In genomic region chr9:59578505-59578867, GRCm38 (mm10) we compare ENCODE assay signal across 9 mouse cellular contexts. TPM values are rescaled to one million over a fixed set of nuclear protein-coding genes. Genes with fewer than 3 reads are reported as not detected.
DNase-seq lines count a peak whose midpoint lies in the region; ATAC-seq and TF ChIP-seq lines count a peak whose summit lies in the region.
"Had no signal": no experiment of that assay in that cellular context is flagged by ENCODE, and none has a peak within 500 bp of the region (broad histone marks: within the 10 kb centered on the region; RNA-seq: fewer than 3 reads in every experiment).

No protein-coding gene starts in this region.

- H3K79me2 ChIP-seq in myocyte (ENCODE audit: control insufficient read depth, insufficient read depth): no peaks in the 10 kb centered on the region

- TF ChIP-seq CTCF in layer of hippocampus, adult 2 months (conservative IDR thresholded peaks at IDR 0.05): no peak

- H3K36me3 ChIP-seq in embryonic facial prominence, embryonic 13.5 days: no peaks in the 10 kb centered on the region
- H3K36me3 ChIP-seq in intestine, embryonic 14.5 days (ENCODE audit: control insufficient read depth, insufficient read depth, low read length): no peaks in the 10 kb centered on the region
- H3K36me3 ChIP-seq in myocyte (ENCODE audit: control insufficient read depth, insufficient read depth): no peaks in the 10 kb centered on the region

- ATAC-seq in embryonic facial prominence, embryonic 13.5 days (ENCODE audit: insufficient number of reproducible peaks, insufficient read depth, low FRiP score, low TSS enrichment, low read depth): peak; percentile 16
- peak; percentile 63; the same call in 1 of the 2 replicates for ATAC-seq in intestine, embryonic 14.5 days (replicated peaks; ENCODE audit: low FRiP score, low TSS enrichment, low read depth)

- peak overlapping the region; percentile 61 for H3K4me3 ChIP-seq in layer of hippocampus, adult 2 months
- peak overlapping the region; percentile 48 for H3K4me3 ChIP-seq in embryonic facial prominence, embryonic 13.5 days
- peak overlapping the region; percentile 22 for H3K4me3 ChIP-seq in intestine, embryonic 14.5 days (ENCODE audit: low read depth, low read length)
- H3K4me3 ChIP-seq in myocyte: no peak overlapping the region

- peaks cover 12% of the 10 kb centered on the region for H3K4me1 ChIP-seq in embryonic facial prominence, embryonic 13.5 days
- H3K4me1 ChIP-seq in intestine, embryonic 14.5 days (replicated peaks; ENCODE audit: control insufficient read depth, insufficient read depth, low read length): no peaks in the 10 kb centered on the region

- under 1% methylated on average over 20 of the region's 20 CpGs for WGBS in embryonic facial prominence, embryonic 13.5 days
- under 1% methylated on average over 19 of the region's 20 CpGs for WGBS in intestine, embryonic 14.5 days

- no peak for TF ChIP-seq POLR2A in myocyte (IDR thresholded peaks at IDR 0.05; ENCODE audit: insufficient read length, low read depth)

- H3K9ac ChIP-seq in embryonic facial prominence, embryonic 13.5 days: no peak overlapping the region
- no peak overlapping the region for H3K9ac ChIP-seq in intestine, embryonic 14.5 days (ENCODE audit: low read length)

- H3K27me3 ChIP-seq in embryonic facial prominence, embryonic 13.5 days: peaks cover 38% of the 10 kb centered on the region
- H3K27me3 ChIP-seq in intestine, embryonic 14.5 days (replicated peaks; ENCODE audit: control insufficient read depth, insufficient read depth, low read length): peaks cover 14% of the 10 kb centered on the region; the same call in 1 of the 2 replicates
- H3K27me3 ChIP-seq in myocyte (ENCODE audit: control insufficient read depth, insufficient read depth, insufficient read length): peaks cover 6% of the 10 kb centered on the region

- peak overlapping the region; percentile 80 for H3K27ac ChIP-seq in layer of hippocampus, adult 2 months
- no peak overlapping the region for H3K27ac ChIP-seq in embryonic facial prominence, embryonic 13.5 days
- no peak overlapping the region for H3K27ac ChIP-seq in intestine, embryonic 14.5 days (ENCODE audit: low read depth)
- H3K27ac ChIP-seq: macrophage had no signal

- DNase-seq in layer of hippocampus, adult 2 months (ENCODE audit: low spot score in 2 of 2): no peak
- DNase-seq in layer of hippocampus, adult 9-11 months: no peak
- DNase-seq in intestine, embryonic 14.5 days (ENCODE audit: low spot score): no peak
- DNase-seq in cerebellum, adult 9-10 months: no peak
- DNase-seq in gastrocnemius, adult 18-20 months (ENCODE audit: low spot score): no peak
- DNase-seq in natural killer cell, adult 2 months (ENCODE audit: low spot score in 2 of 2): no peak

- peak overlapping the region; percentile 73 for H3K4me2 ChIP-seq in embryonic facial prominence, embryonic 13.5 days
- peak overlapping the region; percentile 52 for H3K4me2 ChIP-seq in intestine, embryonic 14.5 days (ENCODE audit: low read length)
- peak overlapping the region; percentile 18 for H3K4me2 ChIP-seq in myocyte (ENCODE audit: low read depth)

- no peak overlapping the region for H3ac ChIP-seq in myocyte (ENCODE audit: control insufficient read depth, insufficient read length)

- H3K9me3 ChIP-seq in embryonic facial prominence, embryonic 13.5 days: no peaks in the 10 kb centered on the region
- H3K9me3 ChIP-seq in intestine, embryonic 14.5 days (ENCODE audit: control insufficient read depth, low read length): no peaks in the 10 kb centered on the region

TF ChIP-seq in myocyte, 11 proteins besides CTCF, POLR2A, EP300 and RAD21:
- TF ChIP-seq SRF (IDR thresholded peaks at IDR 0.05; ENCODE audit: control insufficient read depth, insufficient read length, low read depth): no peak
- no peak for TF ChIP-seq E2F4 (IDR thresholded peaks at IDR 0.05; ENCODE audit: insufficient read depth)
- no peak for TF ChIP-seq TCF12 (IDR thresholded peaks at IDR 0.05; ENCODE audit: insufficient read depth, poor library complexity, severe bottlenecking)
- TF ChIP-seq MYOD1 (IDR thresholded peaks at IDR 0.05; ENCODE audit: control insufficient read depth in 1 of 3, insufficient read length in 2 of 3, low read depth in 2 of 3): no peak
- no peak for TF ChIP-seq CEBPB (IDR thresholded peaks at IDR 0.05; ENCODE audit: insufficient read depth, poor library complexity, severe bottlenecking)
- no peak for TF ChIP-seq TCF3 (IDR thresholded peaks at IDR 0.05; ENCODE audit: insufficient read length, low read depth)
- no peak for TF ChIP-seq MYOG (IDR thresholded peaks at IDR 0.05; ENCODE audit: control insufficient read depth in 1 of 3, insufficient read depth in 1 of 3, insufficient read length in 2 of 3, low read depth in 2 of 3)

RNA-seq across cellular contexts. Expression of gene Celf6, which starts 0.8 kb away (rescaled TPM):
- total RNA-seq in layer of hippocampus, adult 2 months (2021): 10 to 100 TPM; 25.2 to 30.4 TPM
- 0.44 and 1.0 TPM in 2 replicates for polyA plus RNA-seq in embryonic facial prominence, embryonic 13.5 days (2015; fragmentation: Nextera tagmentation; extraction: Ambion mirVana)
- polyA plus RNA-seq in intestine, embryonic 14.5 days (2014; fragmentation: Nextera tagmentation; extraction: Ambion mirVana): 3.3 and 4.3 TPM in 2 replicates
- polyA plus RNA-seq in myocyte (2012; fragmentation: generic; extraction: Trizol): not detected
- not detected for total RNA-seq in gastrocnemius, adult 18-20 months (2021)
- polyA plus RNA-seq: macrophage had no signal

RNA-seq across cellular contexts. Expression of gene Parp6, which starts 38.6 kb away (rescaled TPM):
- 100 to 1,000 TPM; 129 to 132 TPM for total RNA-seq in layer of hippocampus, adult 2 months (2021)
- 36.3 and 42.5 TPM in 2 replicates for polyA plus RNA-seq in embryonic facial prominence, embryonic 13.5 days (2015; fragmentation: Nextera tagmentation; extraction: Ambion mirVana)
- polyA plus RNA-seq in intestine, embryonic 14.5 days (2014; fragmentation: Nextera tagmentation; extraction: Ambion mirVana): 35.3 and 36.9 TPM in 2 replicates
- polyA plus RNA-seq in myocyte (2012; fragmentation: generic; extraction: Trizol): 11.4 TPM
- total RNA-seq in gastrocnemius, adult 18-20 months (2021): 10 to 100 TPM; 24.2 to 24.7 TPM

RNA-seq across cellular contexts. Expression of gene Tmem202, which starts 38.8 kb away (rescaled TPM):
- total RNA-seq in layer of hippocampus, adult 2 months (2021): 1 to 10 TPM; 2.4 to 2.8 TPM
- polyA plus RNA-seq in embryonic facial prominence, embryonic 13.5 days (2015; fragmentation: Nextera tagmentation; extraction: Ambion mirVana): not detected in 2 replicates
- polyA plus RNA-seq in intestine, embryonic 14.5 days (2014; fragmentation: Nextera tagmentation; extraction: Ambion mirVana): not detected in 2 replicates
- polyA plus RNA-seq in myocyte (2012; fragmentation: generic; extraction: Trizol): 1.2 TPM
- total RNA-seq in gastrocnemius, adult 18-20 months (2021): under 1 TPM; 0.62 to 1.00 TPM

RNA-seq across cellular contexts. Expression of gene Hexa, which starts 39.1 kb away (rescaled TPM):
- total RNA-seq in layer of hippocampus, adult 2 months (2021): 10 to 100 TPM; 47.8 to 51.0 TPM
- polyA plus RNA-seq in embryonic facial prominence, embryonic 13.5 days (2015; fragmentation: Nextera tagmentation; extraction: Ambion mirVana): 65.4 and 75.2 TPM in 2 replicates
- polyA plus RNA-seq in intestine, embryonic 14.5 days (2014; fragmentation: Nextera tagmentation; extraction: Ambion mirVana): 79.2 and 86.3 TPM in 2 replicates
- polyA plus RNA-seq in myocyte (2012; fragmentation: generic; extraction: Trizol): 131 TPM
- 10 to 100 TPM; 32.4 to 42.0 TPM for total RNA-seq in gastrocnemius, adult 18-20 months (2021)

Comparison
In these comparisons a context has a peak if more than half of its experiments do, and no peak if none do; other contexts are left out.
1. H3K4me2 ChIP-seq: peak in every context shown above with its lines; median percentile 73 in embryonic facial prominence, embryonic 13.5 days; 52 in intestine, embryonic 14.5 days; 18 in myocyte.